Mouse (Mus musculus) heart, adult 11 months (tissue): ENCODE measurements around the gene Fuz.

Experiments
- DNase-seq: peaks from one replicate; pipeline ENCODE4 v3.0.0; 2022

Fuz gene

GRCm38 (mm10) chr7:44895593-44896434 lies at the start of gene Fuz:
Fuz (plus strand) TSS chr7:44896079.
- peak; percentile 99 for DNase-seq

- peak; percentile 93 for DNase-seq
Observed at GRCm38 (mm10) chr7:44846804-44847203, 49.1 kb upstream of the Fuz start.

GRCm38 (mm10) chr7:44847772-44848171 lies 48.1 kb upstream of the Fuz start:
- DNase-seq = peak; percentile 96

- peak; percentile 100 for DNase-seq
Observed at GRCm38 (mm10) chr7:44848561-44849415, 47.1 kb upstream of the Fuz start, which contains the start of the genes Akt1s1 and Tbc1d17. Akt1s1 (plus strand) TSS chr7:44848991. Tbc1d17 (minus strand) TSS chr7:44849079.

GRCm38 (mm10) chr7:44849416-44850111 lies 46.3 kb upstream of the Fuz start:
- DNase-seq = peak; percentile 99

GRCm38 (mm10) chr7:44850146-44850545 lies 45.7 kb upstream of the Fuz start:
- DNase-seq = peak; percentile 98

- peak; percentile 95 for DNase-seq
Observed at GRCm38 (mm10) chr7:44850789-44851624, 44.9 kb upstream of the Fuz start.

GRCm38 (mm10) chr7:44851625-44852234 lies 44.1 kb upstream of the Fuz start:
- DNase-seq = no peak

- DNase-seq = peak; percentile 95
Observed at GRCm38 (mm10) chr7:44852259-44853027, 43.4 kb upstream of the Fuz start.

- DNase-seq = peak; percentile 94
Observed at GRCm38 (mm10) chr7:44853065-44853464, 42.8 kb upstream of the Fuz start.

GRCm38 (mm10) chr7:44853596-44854355 lies 42.1 kb upstream of the Fuz start:
- DNase-seq = peak; percentile 96

- DNase-seq = peak; percentile 99
Observed at GRCm38 (mm10) chr7:44854356-44855031, 41.4 kb upstream of the Fuz start.

- no peak for DNase-seq
Observed at GRCm38 (mm10) chr7:44855036-44855435, 40.8 kb upstream of the Fuz start.

GRCm38 (mm10) chr7:44856265-44856916 lies 39.5 kb upstream of the Fuz start:
- no peak for DNase-seq

- peak; percentile 99 for DNase-seq
Observed at GRCm38 (mm10) chr7:44857042-44857552, 38.8 kb upstream of the Fuz start, which contains the start of gene Pnkp. Pnkp (plus strand) TSS chr7:44857139.

- peak; percentile 96 for DNase-seq
Observed at GRCm38 (mm10) chr7:44857905-44858304, 38.0 kb upstream of the Fuz start.

- DNase-seq = no peak
Observed at GRCm38 (mm10) chr7:44859896-44860295, 36.0 kb upstream of the Fuz start.
